Mouse (Mus musculus) effector memory CD4-positive, alpha-beta T cell, adult 7 months (primary cell): ENCODE measurements around the gene Cdh9. TPM values are rescaled to one million over a fixed set of nuclear protein-coding genes. Genes with fewer than 3 reads are reported as not detected.

Experiments
- polyA plus RNA-seq: library from polyadenylated mRNA; unstranded; fragments of 100-300 nt; shearing (Covaris generic); gene quantifications from one replicate; pipeline ENCODE4 v1.2.1, GENCODE M21; 2017

The Cdh9 gene
- not detected for polyA plus RNA-seq

GRCm38 (mm10) chr15:16728470-16729011 is at the start of gene Cdh9:
Gene Cdh9, plus strand, starts transcription at chr15:16728756.

